Mouse (Mus musculus): ENCODE measurements around the gene Mpp6.

DNA sequence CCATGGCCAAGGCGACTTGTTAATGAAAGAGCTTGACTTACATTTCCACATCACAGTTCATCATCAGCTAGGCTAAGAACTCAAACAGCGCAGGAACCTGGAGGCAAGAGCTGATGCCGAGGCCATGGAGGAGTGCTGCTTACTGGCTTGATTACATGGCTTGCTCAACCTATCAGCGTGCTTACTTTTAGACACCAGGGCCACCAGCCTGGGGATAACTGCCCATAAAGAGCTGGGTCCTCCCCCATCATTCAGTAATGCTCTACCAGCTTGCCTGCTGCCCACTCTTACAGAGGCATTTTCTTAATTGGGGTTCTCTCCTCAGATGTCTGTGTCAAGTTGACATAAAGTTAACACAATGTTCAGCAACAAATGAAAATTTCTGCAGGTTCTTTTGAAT, 95.1 kb downstream of the Mpp6 start:
- TF ChIP-seq GATA1 (IDR thresholded peaks at IDR 0.05; ENCODE audit: low read length) (no peak), TAL1 (IDR thresholded peaks at IDR 0.05; ENCODE audit: low read length) (no peak)

Data from erythroblast, embryonic 14.5 days (primary cell).